Mouse (Mus musculus): Measurements from ENCODE around the gene Apobec3.
"Not testable (repeated sequence)": the region's sequence is repeated elsewhere in the genome, so short reads cannot be mapped to it uniquely, and the experiment has no call there.

Gene Apobec3

GRCm38 (mm10) chr15:79927637-79928122 is 36.2 kb downstream of the Apobec3 start:
- in situ Hi-C loops (cut with MseI, MboI): no loop called here

- in situ Hi-C loops (cut with MseI, MboI): no loop called here
These were observed 36.9 kb downstream of the Apobec3 start for GRCm38 (mm10) chr15:79928316-79928715.

- in situ Hi-C loops (cut with MseI, MboI): no loop called here
These were observed 37.3 kb downstream of the Apobec3 start for GRCm38 (mm10) chr15:79928736-79929135.

- in situ Hi-C loops (cut with MseI, MboI): no loop called here
These were observed 38.3 kb downstream of the Apobec3 start for GRCm38 (mm10) chr15:79929734-79930133.

GRCm38 (mm10) chr15:79931496-79932141 is 40.2 kb downstream of the Apobec3 start:
- in situ Hi-C loops (cut with MseI, MboI): no loop called here

- in situ Hi-C loops (cut with MseI, MboI): no loop called here
These were observed 41.0 kb downstream of the Apobec3 start for GRCm38 (mm10) chr15:79932323-79932987.

- in situ Hi-C loops (cut with MseI, MboI): no loop called here
These were observed 41.7 kb downstream of the Apobec3 start for GRCm38 (mm10) chr15:79933052-79933669.

- in situ Hi-C loops (cut with MseI, MboI): no loop called here
These were observed 42.4 kb downstream of the Apobec3 start for GRCm38 (mm10) chr15:79933670-79934514.

GRCm38 (mm10) chr15:79934776-79935175 is 43.3 kb downstream of the Apobec3 start:
- in situ Hi-C loops (cut with MseI, MboI): no loop called here

- in situ Hi-C loops (cut with MseI, MboI): no loop called here
These were observed 44.4 kb downstream of the Apobec3 start for GRCm38 (mm10) chr15:79935654-79936373.

- in situ Hi-C loops (cut with MseI, MboI): no loop called here
These were observed 44.9 kb downstream of the Apobec3 start for GRCm38 (mm10) chr15:79936374-79936751.

GRCm38 (mm10) chr15:79939020-79939419 is 47.6 kb downstream of the Apobec3 start:
- in situ Hi-C loops (cut with MseI, MboI): no loop called here

- in situ Hi-C loops (cut with MseI, MboI): not testable (repeated sequence)
These were observed 48.0 kb downstream of the Apobec3 start for GRCm38 (mm10) chr15:79939501-79939900.

- in situ Hi-C loops (cut with MseI, MboI): no loop called here
These were observed 48.5 kb downstream of the Apobec3 start for GRCm38 (mm10) chr15:79939913-79940312.

- in situ Hi-C loops (cut with MseI, MboI): no loop called here
These were observed 49.5 kb downstream of the Apobec3 start for GRCm38 (mm10) chr15:79940932-79941331.

GRCm38 (mm10) chr15:79942541-79942940 is 51.1 kb downstream of the Apobec3 start:
- in situ Hi-C loops (cut with MseI, MboI): no loop called here

- in situ Hi-C loops (cut with MseI, MboI): no loop called here
These were observed 52.1 kb downstream of the Apobec3 start for GRCm38 (mm10) chr15:79943584-79943983.

- in situ Hi-C loops (cut with MseI, MboI): loop anchor here (5.0 kb wide), 2 partner anchors 72 to 122 kb away; no protein-coding TSS in a partner anchor
These were observed 53.5 kb downstream of the Apobec3 start for GRCm38 (mm10) chr15:79944948-79945347.

- in situ Hi-C loops (cut with MseI, MboI): loop anchor here (5.0 kb wide), 2 partner anchors 71 to 121 kb away; no protein-coding TSS in a partner anchor
These were observed 54.6 kb downstream of the Apobec3 start for GRCm38 (mm10) chr15:79946022-79946421.

- in situ Hi-C loops (cut with MseI, MboI): loop anchor here (5.0 kb wide), 2 partner anchors 71 to 121 kb away; no protein-coding TSS in a partner anchor
These were observed 55.3 kb downstream of the Apobec3 start for GRCm38 (mm10) chr15:79946790-79947189.

GRCm38 (mm10) chr15:79947681-79948080 is 56.2 kb downstream of the Apobec3 start:
- in situ Hi-C loops (cut with MseI, MboI): loop anchor here (5.0 kb wide), 2 partner anchors 70 to 120 kb away; no protein-coding TSS in a partner anchor

Measured in mouse trophoblast stem cell (cell line).